Comparison of ENCODE assay signal across 17 mouse cellular contexts in genomic region chr11:24426995-24427883, GRCm38 (mm10).
DNase-seq lines count a peak whose midpoint lies in the region; ATAC-seq and TF ChIP-seq lines count a peak whose summit lies in the region.
"Had no signal": no experiment of that assay in that cellular context is flagged by ENCODE, and none has a peak within 500 bp of the region (broad histone marks: within the 10 kb centered on the region; RNA-seq: fewer than 3 reads in every experiment).

No protein-coding gene starts in this region.

- 32% methylated on average over 5 of the region's 5 CpGs for WGBS in intestine, embryonic 14.5 days
- 45% methylated on average over 5 of the region's 5 CpGs for WGBS in intestine, embryonic 16.5 days
- 29% methylated on average over 5 of the region's 5 CpGs for WGBS in neural tube, embryonic 15.5 days
- WGBS in forebrain, embryonic 14.5 days, result 2% methylated on average over 5 of the region's 5 CpGs
- WGBS in stomach, postnatal 0 days, result 23% methylated on average over 5 of the region's 5 CpGs
- WGBS in hindbrain, embryonic 11.5 days, result 29% methylated on average over 5 of the region's 5 CpGs

- DNase-seq in intestine, embryonic 14.5 days (ENCODE audit: low spot score), result peak; percentile 15
- DNase-seq in neural tube, embryonic 10.5 days (ENCODE audit: extremely low spot score, low spot score), result peak; percentile 16
- DNase-seq in forebrain, embryonic 14.5 days (ENCODE audit: low spot score), result peak; percentile 64
- no peak for DNase-seq in stomach, postnatal 0 days (ENCODE audit: low spot score)
- DNase-seq in hindbrain, embryonic 11.5 days (ENCODE audit: low spot score), result no peak
- DNase-seq in thymus, postnatal 14 days, result no peak
- DNase-seq: cerebellum, postnatal 36 days; kidney, postnatal 4 days had no signal

- TF ChIP-seq EP300 in stomach, postnatal 0 days (optimal IDR thresholded peaks at IDR 0.05), result no peak

- no peaks in the 10 kb centered on the region for H3K36me3 ChIP-seq in intestine, embryonic 14.5 days (ENCODE audit: control insufficient read depth, insufficient read depth, low read length)
- H3K36me3 ChIP-seq in intestine, embryonic 16.5 days (ENCODE audit: control insufficient read depth, insufficient read depth, low read length), result no peaks in the 10 kb centered on the region
- H3K36me3 ChIP-seq in neural tube, embryonic 15.5 days, result no peaks in the 10 kb centered on the region
- no peaks in the 10 kb centered on the region for H3K36me3 ChIP-seq in forebrain, embryonic 14.5 days (ENCODE audit: control insufficient read depth, insufficient read depth, low read length)
- no peaks in the 10 kb centered on the region for H3K36me3 ChIP-seq in stomach, postnatal 0 days (ENCODE audit: control insufficient read depth, insufficient read depth, low read length)
- no peaks in the 10 kb centered on the region for H3K36me3 ChIP-seq in hindbrain, embryonic 11.5 days (ENCODE audit: control insufficient read depth, insufficient read depth, low read length)
- H3K36me3 ChIP-seq: heart, embryonic 15.5 days; hindbrain, embryonic 10.5 days; neural tube, embryonic 13.5 days had no signal

- H3K4me3 ChIP-seq in intestine, embryonic 14.5 days (ENCODE audit: low read depth, low read length), result no peak overlapping the region
- no peak overlapping the region for H3K4me3 ChIP-seq in intestine, embryonic 16.5 days (ENCODE audit: low read length)
- H3K4me3 ChIP-seq in neural tube, embryonic 15.5 days (replicated peaks), result no peak overlapping the region
- no peak overlapping the region for H3K4me3 ChIP-seq in forebrain, embryonic 14.5 days (ENCODE audit: low read depth, low read length)
- no peak overlapping the region for H3K4me3 ChIP-seq in stomach, postnatal 0 days (ENCODE audit: low read depth, low read length)
- no peak overlapping the region for H3K4me3 ChIP-seq in hindbrain, embryonic 11.5 days (ENCODE audit: low read depth, low read length)
- H3K4me3 ChIP-seq: erythroblast, embryonic 14.5 days; heart, embryonic 15.5 days; hindbrain, embryonic 10.5 days; neural tube, embryonic 13.5 days had no signal

- no peak overlapping the region for H3K9ac ChIP-seq in intestine, embryonic 14.5 days (ENCODE audit: low read length)
- no peak overlapping the region for H3K9ac ChIP-seq in intestine, embryonic 16.5 days (ENCODE audit: low read depth, low read length)
- no peak overlapping the region for H3K9ac ChIP-seq in neural tube, embryonic 15.5 days (replicated peaks)
- H3K9ac ChIP-seq in forebrain, embryonic 14.5 days (ENCODE audit: low read length), result no peak overlapping the region
- H3K9ac ChIP-seq in stomach, postnatal 0 days (ENCODE audit: low read length), result no peak overlapping the region
- no peak overlapping the region for H3K9ac ChIP-seq in hindbrain, embryonic 11.5 days (ENCODE audit: low read depth, low read length)
- H3K9ac ChIP-seq: heart, embryonic 15.5 days; neural tube, embryonic 13.5 days had no signal

- no peak overlapping the region for H3K27ac ChIP-seq in intestine, embryonic 14.5 days (ENCODE audit: low read depth)
- no peak overlapping the region for H3K27ac ChIP-seq in intestine, embryonic 16.5 days (ENCODE audit: low read length)
- H3K27ac ChIP-seq in neural tube, embryonic 15.5 days (replicated peaks), result no peak overlapping the region
- no peak overlapping the region for H3K27ac ChIP-seq in forebrain, embryonic 14.5 days (ENCODE audit: low read depth, low read length)
- no peak overlapping the region for H3K27ac ChIP-seq in stomach, postnatal 0 days (replicated peaks)
- H3K27ac ChIP-seq in hindbrain, embryonic 11.5 days (ENCODE audit: low read depth, low read length), result no peak overlapping the region
- H3K27ac ChIP-seq: heart, embryonic 15.5 days; hindbrain, embryonic 10.5 days; neural tube, embryonic 13.5 days had no signal

- no peak for TF ChIP-seq CTCF in stomach, postnatal 0 days (IDR thresholded peaks at IDR 0.05; ENCODE audit: low read depth)

- no peaks in the 10 kb centered on the region for H3K27me3 ChIP-seq in intestine, embryonic 14.5 days (replicated peaks; ENCODE audit: control insufficient read depth, insufficient read depth, low read length)
- H3K27me3 ChIP-seq in intestine, embryonic 16.5 days (replicated peaks; ENCODE audit: control insufficient read depth, insufficient read depth, low read length), result no peaks in the 10 kb centered on the region
- H3K27me3 ChIP-seq in neural tube, embryonic 15.5 days (replicated peaks), result no peaks in the 10 kb centered on the region
- H3K27me3 ChIP-seq in forebrain, embryonic 14.5 days (replicated peaks; ENCODE audit: control insufficient read depth, insufficient read depth, low read length), result no peaks in the 10 kb centered on the region
- H3K27me3 ChIP-seq in stomach, postnatal 0 days (ENCODE audit: control insufficient read depth, insufficient read depth, low read length), result no peaks in the 10 kb centered on the region
- H3K27me3 ChIP-seq in hindbrain, embryonic 11.5 days (ENCODE audit: control insufficient read depth, insufficient read depth, low read length), result no peaks in the 10 kb centered on the region
- H3K27me3 ChIP-seq: heart, embryonic 15.5 days; neural tube, embryonic 13.5 days had no signal

- H3K4me2 ChIP-seq in intestine, embryonic 14.5 days (ENCODE audit: low read length), result no peak overlapping the region
- no peak overlapping the region for H3K4me2 ChIP-seq in intestine, embryonic 16.5 days (ENCODE audit: low read depth, low read length)
- H3K4me2 ChIP-seq in neural tube, embryonic 15.5 days, result no peak overlapping the region
- no peak overlapping the region for H3K4me2 ChIP-seq in forebrain, embryonic 14.5 days (ENCODE audit: low read length)
- H3K4me2 ChIP-seq in stomach, postnatal 0 days (replicated peaks; ENCODE audit: low read depth), result no peak overlapping the region
- no peak overlapping the region for H3K4me2 ChIP-seq in hindbrain, embryonic 11.5 days (replicated peaks; ENCODE audit: low read depth, low read length)
- H3K4me2 ChIP-seq: heart, embryonic 15.5 days; liver, embryonic 11.5 days; neural tube, embryonic 13.5 days had no signal

- no peaks in the 10 kb centered on the region for H3K4me1 ChIP-seq in intestine, embryonic 14.5 days (replicated peaks; ENCODE audit: control insufficient read depth, insufficient read depth, low read length)
- no peaks in the 10 kb centered on the region for H3K4me1 ChIP-seq in intestine, embryonic 16.5 days (ENCODE audit: control insufficient read depth, insufficient read depth, low read length)
- H3K4me1 ChIP-seq in neural tube, embryonic 15.5 days, result no peaks in the 10 kb centered on the region
- H3K4me1 ChIP-seq in forebrain, embryonic 14.5 days (ENCODE audit: control insufficient read depth, insufficient read depth, low read length), result peaks cover 2% of the 10 kb centered on the region; the same call in 1 of the 2 replicates
- H3K4me1 ChIP-seq in stomach, postnatal 0 days (replicated peaks; ENCODE audit: control insufficient read depth, insufficient read depth), result no peaks in the 10 kb centered on the region
- H3K4me1 ChIP-seq in hindbrain, embryonic 11.5 days (replicated peaks; ENCODE audit: control insufficient read depth, insufficient read depth, low read length), result no peaks in the 10 kb centered on the region
- H3K4me1 ChIP-seq: heart, embryonic 15.5 days; hindbrain, embryonic 10.5 days had no signal

- H3K9me3 ChIP-seq in intestine, embryonic 14.5 days (ENCODE audit: control insufficient read depth, low read length), result no peaks in the 10 kb centered on the region
- no peaks in the 10 kb centered on the region for H3K9me3 ChIP-seq in intestine, embryonic 16.5 days (ENCODE audit: control insufficient read depth, low read length)
- H3K9me3 ChIP-seq in neural tube, embryonic 15.5 days (replicated peaks), result no peaks in the 10 kb centered on the region
- no peaks in the 10 kb centered on the region; the same call in 1 of the 2 replicates for H3K9me3 ChIP-seq in forebrain, embryonic 14.5 days (replicated peaks; ENCODE audit: control insufficient read depth, low read length)
- no peaks in the 10 kb centered on the region for H3K9me3 ChIP-seq in stomach, postnatal 0 days (ENCODE audit: control insufficient read depth, low read length)
- H3K9me3 ChIP-seq in hindbrain, embryonic 11.5 days (ENCODE audit: control insufficient read depth, low read length), result no peaks in the 10 kb centered on the region
- H3K9me3 ChIP-seq: heart, embryonic 15.5 days; hindbrain, embryonic 10.5 days; neural tube, embryonic 13.5 days had no signal

- no peak for ATAC-seq in intestine, embryonic 14.5 days (replicated peaks; ENCODE audit: low FRiP score, low TSS enrichment, low read depth)
- ATAC-seq in intestine, embryonic 16.5 days, result no peak
- ATAC-seq in neural tube, embryonic 15.5 days (ENCODE audit: low FRiP score), result no peak
- ATAC-seq in forebrain, embryonic 14.5 days, result peak; percentile 74
- no peak for ATAC-seq in stomach, postnatal 0 days (ENCODE audit: low FRiP score, low TSS enrichment)
- no peak for ATAC-seq in hindbrain, embryonic 11.5 days (ENCODE audit: low FRiP score)
- ATAC-seq: inflammation-experienced regulatory T-cells, adult 6 months; lung, postnatal 0 days had no signal

Comparison
In these comparisons a context has a peak if more than half of its experiments do, and no peak if none do; other contexts are left out.
1. DNase-seq: peak in intestine, embryonic 14.5 days (single experiment), neural tube, embryonic 10.5 days (single experiment) and forebrain, embryonic 14.5 days (single experiment); none in stomach, postnatal 0 days (single experiment), hindbrain, embryonic 11.5 days (single experiment) and thymus, postnatal 14 days (single experiment).